Mouse (Mus musculus) liver, postnatal 0 days (tissue): ENCODE results near the gene Pif1.

Experiments
- CTCF ChIP-seq: sonication (generic); IDR thresholded peaks from 2 replicates; pipeline ENCODE4 v1.5.1; 2016; ENCODE audit warnings: antibody characterized with exemption, low read depth
- EP300 ChIP-seq: IDR thresholded peaks from 2 replicates; pipeline ENCODE4 v1.6.1; 2016; ENCODE audit warnings: antibody characterized with exemption, low read depth, mild to moderate bottlenecking

DNA sequence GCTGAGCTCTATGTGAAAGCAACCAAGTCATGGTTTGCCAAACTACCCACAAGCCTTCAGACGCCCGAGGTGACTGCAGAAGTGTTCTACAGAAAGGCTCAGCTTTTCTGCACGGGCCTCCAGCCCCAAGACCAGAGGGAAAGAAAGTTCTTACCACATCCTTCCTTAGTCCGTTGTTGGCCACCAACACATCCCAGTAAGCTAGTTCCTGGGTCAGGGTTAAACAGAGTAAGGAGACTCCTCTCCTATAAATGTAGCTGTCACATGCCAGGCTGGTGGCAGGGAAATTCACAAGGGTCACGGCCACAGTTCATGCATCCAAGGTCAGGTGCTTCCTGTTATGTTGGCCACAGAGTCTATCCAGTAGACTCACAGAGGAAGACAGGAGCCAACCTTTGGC, 34.8 kb upstream of the Pif1 start:
- TF ChIP-seq CTCF, result no peak
- no peak for TF ChIP-seq EP300
